Mouse (Mus musculus) MEL (cell line): ENCODE measurements at regions not wholly inside any gene's neighbourhood (a gene's known extent, or its start where the extent isn't known, plus 50 kb on each side); places are given as distances from the start of the nearest gene placed in this dataset.

ENCODE experiments used
- DNase-seq: peaks from one replicate; pipeline ENCODE4 v3.0.0; 2011; ENCODE audit warnings: low read depth, low spot score
- H3K27ac ChIP-seq: 2 replicates; pipeline ENCODE4 v1.5.1; 2012; ENCODE audit warnings: low read depth, mild to moderate bottlenecking, control low read depth, low read length, moderate library complexity; ENCODE audit not compliant: control insufficient read depth
- H3K27me3 ChIP-seq, 2 experiments: fragments of 150-350 bp in 1 of 2; sonication (generic) in 1 of 2; 2 replicates each; pipeline ENCODE4 v1.6.1; 2012; ENCODE audit warnings: low read length in 2 of 2, mild to moderate bottlenecking in 2 of 2, improper control_type of control experiment in 1 of 2, moderate library complexity in 1 of 2; ENCODE audit not compliant: insufficient read depth in 2 of 2, control insufficient read depth in 1 of 2
- H3K36me3 ChIP-seq, 2 experiments: 2 replicates each; pipeline ENCODE4 v1.6.1; 2012 to 2014; ENCODE audit warnings: low read length in 2 of 2, improper control_type of control experiment in 1 of 2, inconsistent platforms in 1 of 2, mild to moderate bottlenecking in 1 of 2; ENCODE audit not compliant: insufficient read depth in 2 of 2, control insufficient read depth in 1 of 2
- H3K4me1 ChIP-seq, 2 experiments: fragments of 150-350 bp in 1 of 2; sonication (generic) in 1 of 2; 2 replicates each; pipeline ENCODE4 v1.6.1; 2012; ENCODE audit warnings: low read length in 2 of 2, improper control_type of control experiment in 1 of 2, mild to moderate bottlenecking in 1 of 2; ENCODE audit not compliant: insufficient read depth in 2 of 2, control insufficient read depth in 1 of 2
- H3K4me3 ChIP-seq, 2 experiments: fragments of 150-350 bp in 1 of 2; sonication (generic) in 1 of 2; 2 replicates each; pipeline ENCODE4 v1.5.1; 2012; ENCODE audit warnings: low read depth in 2 of 2, low read length in 2 of 2, mild to moderate bottlenecking in 2 of 2, moderate library complexity in 2 of 2, control low read depth in 1 of 2, improper control_type of control experiment in 1 of 2; ENCODE audit not compliant: control insufficient read depth in 1 of 2, insufficient read depth in 1 of 2
- H3K79me2 ChIP-seq: 2 replicates; pipeline ENCODE4 v1.6.1; 2012; ENCODE audit warnings: mild to moderate bottlenecking, low read length, moderate library complexity; ENCODE audit not compliant: control insufficient read depth, poor library complexity, insufficient read depth
- H3K9ac ChIP-seq: 2 replicates; pipeline ENCODE4 v1.6.1; 2012; ENCODE audit warnings: low read depth, mild to moderate bottlenecking, control low read depth, low read length, moderate library complexity; ENCODE audit not compliant: control insufficient read depth, poor library complexity, severe bottlenecking
- H3K9me3 ChIP-seq: fragments of 150-350 bp; sonication (generic); replicated peaks from 2 replicates; pipeline ENCODE4 v1.6.1; 2012; ENCODE audit warnings: mild to moderate bottlenecking, low read length, improper control_type of control experiment, moderate library complexity; ENCODE audit not compliant: insufficient read depth
- BHLHE40 ChIP-seq: IDR thresholded peaks from 2 replicates; pipeline ENCODE4 v1.6.1; 2012; ENCODE audit warnings: low read depth, mild to moderate bottlenecking, inconsistent platforms, low read length, improper control_type of control experiment, borderline replicate concordance
- ETS1 ChIP-seq: IDR thresholded peaks from 2 replicates; pipeline ENCODE4 v1.6.1; 2012; ENCODE audit warnings: low read depth, mild to moderate bottlenecking, inconsistent platforms, low read length, improper control_type of control experiment, moderate library complexity
- MEF2A ChIP-seq: IDR thresholded peaks from 2 replicates; pipeline ENCODE4 v1.6.1; 2014; ENCODE audit warnings: low read depth, mild to moderate bottlenecking, inconsistent platforms, low read length, improper control_type of control experiment; ENCODE audit not compliant: poor library complexity, insufficient replicate concordance, severe bottlenecking; ENCODE audit errors: extremely low read depth
- MYB ChIP-seq: IDR thresholded peaks from 2 replicates; pipeline ENCODE4 v1.6.1; 2011; ENCODE audit warnings: mild to moderate bottlenecking, low read depth, low read length, improper control_type of control experiment
- NELFE ChIP-seq: IDR thresholded peaks from 2 replicates; pipeline ENCODE4 v1.6.1; 2011; ENCODE audit warnings: low read depth, low read length, improper control_type of control experiment
- POLR2A ChIP-seq, 2 experiments: IDR thresholded peaks; 2 replicates each; pipeline ENCODE4 v1.6.1; 2011 to 2012; ENCODE audit warnings: low read length in 2 of 2, mild to moderate bottlenecking in 2 of 2, control low read depth in 1 of 2, improper control_type of control experiment in 1 of 2, low read depth in 1 of 2, moderate library complexity in 1 of 2; ENCODE audit not compliant: control insufficient read depth in 1 of 2, insufficient read depth in 1 of 2, poor library complexity in 1 of 2
- SIN3A ChIP-seq: IDR thresholded peaks from 2 replicates; pipeline ENCODE4 v1.6.1; 2012; ENCODE audit warnings: low read length, improper control_type of control experiment, inconsistent platforms
- SMC3 ChIP-seq: IDR thresholded peaks from 2 replicates; pipeline ENCODE4 v1.6.1; 2011; ENCODE audit warnings: low read depth, low read length, improper control_type of control experiment
- TAL1 ChIP-seq: IDR thresholded peaks from 2 replicates; pipeline ENCODE4 v1.6.1; 2012; ENCODE audit warnings: mild to moderate bottlenecking, inconsistent platforms, low read length, moderate library complexity, mixed read lengths
- ZNF384 ChIP-seq: IDR thresholded peaks from 2 replicates; pipeline ENCODE4 v1.6.1; 2012; ENCODE audit warnings: low read depth, mild to moderate bottlenecking, inconsistent platforms, low read length, improper control_type of control experiment

DNA sequence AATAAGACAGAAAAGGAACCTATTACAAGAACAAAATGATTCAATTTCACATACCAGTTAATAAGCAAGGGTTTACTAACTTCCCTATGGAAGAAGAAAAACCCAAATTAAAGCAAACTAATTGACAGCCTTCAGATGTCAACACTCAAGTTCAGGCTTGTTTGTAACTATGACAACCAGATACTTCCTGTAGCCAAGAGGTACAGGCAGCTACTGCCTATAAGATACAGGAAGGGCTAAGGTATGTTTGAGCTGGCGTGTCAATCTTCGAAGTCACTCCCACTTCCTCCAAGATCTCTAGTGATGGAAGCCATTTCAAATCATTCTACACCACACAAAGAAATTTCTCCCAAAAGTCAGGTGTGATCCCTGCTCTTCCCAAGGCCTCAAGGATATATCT, 198.1 kb upstream of the Klf14 start:
- Histone ChIP-seq H3K9me3 (no peaks in the 10 kb centered on the region), H3K36me3 (peaks cover 0 to 18% of the 10 kb centered on the region in 2 experiments; a peak in 2 of 4 replicates), H3K79me2 (peaks cover 2% of the 10 kb centered on the region; the same call in 1 of the 2 replicates), H3K27ac (no peak overlapping the region), H3K27me3 (no peaks in the 10 kb centered on the region), H3K4me3 (no peak overlapping the region), H3K4me1 (peaks cover 2 to 19% of the 10 kb centered on the region in 2 experiments), H3K9ac (no peak overlapping the region)
- DNase-seq: peak; percentile 53
- TF ChIP-seq NELFE: no peak
- TF ChIP-seq MYB: no peak
- no peak for TF ChIP-seq SMC3
- TF ChIP-seq MEF2A: no peak
- TF ChIP-seq, all 39 proteins: peak for 0

DNA sequence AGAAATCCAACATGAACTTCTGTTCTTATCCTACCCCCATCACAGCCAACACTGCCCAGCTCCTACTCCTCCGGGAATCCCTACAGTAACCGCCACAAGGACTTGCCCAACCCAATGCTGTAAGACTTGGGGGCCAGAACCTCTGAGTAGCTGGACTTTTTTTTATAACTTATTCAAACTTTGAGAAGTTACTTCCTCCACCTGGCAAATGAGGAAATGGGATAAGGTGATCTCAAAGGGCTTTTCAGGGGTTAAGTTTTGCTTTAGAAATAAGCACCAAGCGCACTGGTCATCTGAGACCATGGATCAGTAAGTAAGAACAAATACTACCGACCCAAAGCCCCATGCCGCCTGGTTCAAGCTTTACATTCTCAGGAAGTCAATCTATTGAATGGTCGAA, 198.6 kb upstream of the Klf14 start:
- TF ChIP-seq ZNF384: peak; percentile 41; the same call in 1 of the 2 replicates
- no peak for TF ChIP-seq ETS1
- H3K27me3 ChIP-seq: no peaks in the 10 kb centered on the region
- peak; percentile 19 for DNase-seq
- H3K9me3 ChIP-seq: no peaks in the 10 kb centered on the region
- no peak overlapping the region for H3K9ac ChIP-seq
- no peak overlapping the region for H3K4me3 ChIP-seq
- peaks cover 2 to 19% of the 10 kb centered on the region in 2 experiments for H3K4me1 ChIP-seq
- peaks cover 2% of the 10 kb centered on the region; the same call in 1 of the 2 replicates for H3K79me2 ChIP-seq
- H3K36me3 ChIP-seq: peaks cover 0 to 18% of the 10 kb centered on the region in 2 experiments; a peak in 2 of 4 replicates
- no peak overlapping the region for H3K27ac ChIP-seq

DNA sequence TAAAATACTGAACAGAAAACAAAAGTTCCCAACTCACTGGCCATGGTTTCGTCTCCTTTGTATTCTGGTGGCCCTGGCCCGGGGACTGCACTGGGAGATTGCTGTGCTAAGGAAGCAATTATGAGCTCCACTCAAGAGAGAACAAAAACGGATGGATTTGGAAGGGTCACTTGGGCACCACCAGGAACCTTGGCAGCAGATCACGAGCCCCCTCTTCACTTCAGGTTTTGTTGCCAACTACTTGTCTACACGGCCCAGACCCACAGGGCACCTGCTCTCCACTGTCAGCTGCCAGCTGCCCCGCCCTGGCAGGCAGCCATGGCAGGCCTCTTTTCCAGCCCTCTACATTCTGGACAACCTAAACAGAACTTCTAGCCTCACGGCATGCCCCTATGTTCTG, 199.8 kb upstream of the Klf14 start:
- TF ChIP-seq TAL1: peak; percentile 15; the same call in 1 of the 2 replicates
- TF ChIP-seq POLR2A (IDR thresholded peaks at IDR 0.05; ENCODE audit: control insufficient read depth in 1 of 2, insufficient read depth in 1 of 2, low read depth in 1 of 2, low read length in 2 of 2, poor library complexity in 1 of 2): no peak
- no peak for TF ChIP-seq SIN3A
- no peak for TF ChIP-seq BHLHE40
- TF ChIP-seq, all 39 proteins: peak for 1
- no peaks in the 10 kb centered on the region for H3K27me3 ChIP-seq
- peaks cover 0 to 18% of the 10 kb centered on the region in 2 experiments; a peak in 2 of 4 replicates for H3K36me3 ChIP-seq
- DNase-seq: peak; percentile 66
- H3K4me1 ChIP-seq: peaks cover 2 to 19% of the 10 kb centered on the region in 2 experiments
- peak overlapping the region; percentile 84 for H3K9ac ChIP-seq
- H3K4me3 ChIP-seq: peak overlapping the region; percentile 34 to 44
- no peaks in the 10 kb centered on the region for H3K9me3 ChIP-seq
- peak overlapping the region; percentile 82 for H3K27ac ChIP-seq
- peaks cover 2% of the 10 kb centered on the region; the same call in 1 of the 2 replicates for H3K79me2 ChIP-seq
